Mouse (Mus musculus) CD8-positive naive resting alpha-beta T cell, adult 2 months (primary cell): ENCODE data around the gene Agbl5.

ENCODE experiments used
- DNase-seq, 2 experiments: peaks; one replicate each; pipeline ENCODE4 v3.0.0; 2022; ENCODE audit warnings: low read depth in 2 of 2, low spot score in 2 of 2

The Agbl5 gene

GRCm38 (mm10) chr5:30919831-30920614 lies 31.5 kb downstream of the Agbl5 start:
- no peak for DNase-seq

DNA sequence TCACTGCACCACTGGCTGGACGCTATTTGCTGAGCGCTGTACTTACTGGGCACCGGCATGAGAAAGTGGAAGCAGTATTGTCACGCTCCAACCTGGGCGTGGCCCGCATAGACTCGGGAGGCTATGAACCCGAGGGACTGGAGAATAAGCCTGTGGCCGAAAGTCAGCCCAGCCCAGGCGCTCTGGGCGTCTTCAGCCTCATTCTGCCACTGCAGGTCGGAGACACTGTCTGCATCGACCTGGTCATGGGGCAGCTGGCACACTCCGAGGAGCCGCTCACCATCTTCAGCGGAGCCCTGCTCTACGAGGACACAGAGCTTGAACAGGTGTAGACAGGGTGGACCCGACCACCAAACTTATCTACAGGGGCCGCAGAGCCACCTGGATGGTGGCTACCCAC lies 32.1 kb downstream of the Agbl5 start:
- no peak for DNase-seq

- DNase-seq = peak; percentile 91 to 93
Measured at GRCm38 (mm10) chr5:30921256-30922033, 33.0 kb downstream of the Agbl5 start, which contains the start of gene Khk. Gene Khk (plus strand): TSS chr5:30921431.

GRCm38 (mm10) chr5:30922581-30923041 lies 34.1 kb downstream of the Agbl5 start:
- DNase-seq = no peak

DNA sequence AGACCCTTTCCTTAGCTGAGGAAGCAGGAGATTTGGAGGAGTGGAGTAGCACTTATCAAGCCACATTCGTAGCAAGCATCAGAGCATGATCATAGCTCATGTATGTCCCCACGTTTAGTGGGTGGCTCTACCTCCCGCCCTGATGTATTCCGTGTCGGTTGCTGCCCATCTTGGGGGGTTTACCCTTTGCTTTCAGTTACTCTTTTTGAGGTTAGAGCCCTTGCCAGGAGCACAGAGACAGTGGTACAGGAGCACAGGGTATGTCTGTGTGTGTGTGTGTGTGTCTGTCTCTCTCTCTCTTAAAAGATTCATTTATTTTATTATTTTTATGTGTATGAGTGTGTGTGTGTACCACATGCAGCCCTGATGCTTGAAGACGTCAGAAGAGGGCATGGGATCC lies 34.6 kb downstream of the Agbl5 start:
- DNase-seq = no peak

DNA sequence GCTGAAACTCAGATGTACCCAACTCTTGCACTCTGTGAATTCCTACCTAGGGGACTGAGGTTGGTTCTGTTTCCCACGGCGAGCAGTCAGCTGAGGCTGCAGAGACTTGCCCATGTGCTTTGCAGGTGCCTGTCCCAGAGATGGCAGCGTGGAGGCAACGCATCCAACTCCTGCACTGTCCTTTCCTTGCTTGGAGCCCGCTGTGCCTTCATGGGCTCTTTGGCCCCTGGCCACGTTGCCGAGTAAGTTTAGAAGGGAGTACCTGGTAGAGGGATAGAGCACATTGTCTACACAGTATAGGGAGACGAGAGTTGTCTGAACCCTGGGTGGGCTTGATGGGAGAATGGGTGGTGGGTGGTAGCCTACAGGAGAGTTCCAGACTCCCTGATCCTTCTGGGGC lies 36.1 kb downstream of the Agbl5 start:
- DNase-seq = no peak

- DNase-seq = no peak
Measured at GRCm38 (mm10) chr5:30925217-30925616, 36.7 kb downstream of the Agbl5 start.

GRCm38 (mm10) chr5:30926073-30926472 lies 37.6 kb downstream of the Agbl5 start:
- DNase-seq = no peak

DNA sequence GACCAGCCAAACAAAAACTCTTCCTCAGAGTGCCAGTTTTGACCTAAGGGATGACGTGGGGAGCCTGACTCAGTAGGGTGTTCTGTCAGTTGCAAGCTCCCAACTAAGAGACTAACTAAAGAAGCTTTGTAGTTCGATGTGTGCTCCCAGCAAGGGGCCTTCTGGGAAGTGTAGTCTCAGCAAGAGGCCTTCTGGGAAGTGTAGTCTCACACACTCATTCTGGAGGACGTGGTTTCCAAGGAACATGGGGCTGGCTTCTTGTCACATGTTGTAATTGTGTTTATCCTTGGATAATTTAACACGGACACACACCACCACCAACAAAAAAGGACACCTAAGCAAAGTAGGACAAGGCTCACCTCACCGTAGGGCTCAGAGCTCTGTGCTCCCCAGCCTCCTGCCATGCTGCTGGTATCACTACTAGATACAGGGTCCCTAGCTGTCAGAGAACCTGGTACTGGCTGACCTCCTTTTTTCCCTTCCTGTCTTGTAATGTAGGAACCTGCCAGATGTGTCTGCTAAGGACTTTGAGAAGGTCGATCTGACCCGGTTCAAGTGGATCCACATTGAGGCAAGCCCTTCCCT lies 39.5 kb downstream of the Agbl5 start:
- no peak for DNase-seq

- DNase-seq = peak in 1 of 2 experiments; percentile 55
Measured at GRCm38 (mm10) chr5:30930121-30930520, 41.6 kb downstream of the Agbl5 start.

DNA sequence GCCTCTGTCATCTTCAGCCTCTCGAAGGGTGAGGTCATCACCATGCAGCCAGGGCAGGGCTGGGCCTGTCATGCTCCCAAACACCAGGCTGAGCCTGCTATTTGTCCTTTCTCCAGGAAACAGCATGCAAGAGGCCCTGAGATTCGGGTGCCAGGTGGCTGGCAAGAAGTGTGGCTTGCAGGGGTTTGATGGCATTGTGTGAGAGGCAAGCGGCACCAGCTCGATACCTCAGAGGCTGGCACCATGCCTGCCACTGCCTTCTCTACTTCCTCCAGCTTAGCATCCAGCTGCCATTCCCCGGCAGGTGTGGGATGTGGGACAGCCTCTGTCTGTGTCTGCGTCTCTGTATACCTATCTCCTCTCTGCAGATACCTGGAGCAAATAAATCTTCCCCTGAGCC lies 42.4 kb downstream of the Agbl5 start:
- DNase-seq = no peak

DNA sequence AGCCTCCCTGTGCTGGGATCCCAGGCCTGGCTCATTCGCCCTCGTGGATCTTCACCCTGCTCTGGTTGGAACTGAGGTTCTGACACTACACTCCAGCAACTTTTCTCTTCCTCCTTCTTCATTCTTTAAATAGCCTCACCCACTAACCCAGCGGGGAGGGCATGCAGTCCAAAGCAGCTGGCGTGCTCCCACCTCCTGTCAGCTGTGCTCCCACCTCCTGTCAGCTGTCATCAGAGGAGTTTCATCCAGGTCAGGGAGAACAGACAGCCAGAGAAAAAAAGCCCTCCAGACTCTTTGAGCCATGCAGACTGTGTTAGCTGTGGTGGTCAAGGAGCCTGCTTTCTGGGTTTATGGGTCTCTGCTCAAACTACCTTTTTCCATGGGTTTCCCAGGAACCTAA lies 42.9 kb downstream of the Agbl5 start:
- DNase-seq = no peak

DNA sequence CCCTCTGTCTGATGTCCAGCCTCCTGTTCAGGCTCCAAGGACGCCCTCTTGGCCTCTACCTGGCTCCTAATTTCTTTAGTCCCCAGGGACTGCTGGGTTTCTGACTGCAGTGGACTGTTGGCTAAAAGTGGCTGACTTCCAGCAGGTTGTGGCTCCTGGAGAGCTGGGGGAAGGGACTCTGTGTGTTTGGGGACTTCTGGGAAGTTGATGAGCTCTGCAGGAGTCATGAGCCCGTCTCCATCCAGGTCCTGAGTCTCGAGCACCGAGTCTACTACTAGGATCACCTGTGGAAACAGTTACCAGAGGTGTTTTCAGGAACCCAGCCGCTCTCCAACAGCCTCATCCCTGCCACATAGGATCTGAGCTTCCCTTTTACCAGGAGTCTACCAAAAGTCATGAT lies 45.2 kb downstream of the Agbl5 start:
- DNase-seq = no peak

DNA sequence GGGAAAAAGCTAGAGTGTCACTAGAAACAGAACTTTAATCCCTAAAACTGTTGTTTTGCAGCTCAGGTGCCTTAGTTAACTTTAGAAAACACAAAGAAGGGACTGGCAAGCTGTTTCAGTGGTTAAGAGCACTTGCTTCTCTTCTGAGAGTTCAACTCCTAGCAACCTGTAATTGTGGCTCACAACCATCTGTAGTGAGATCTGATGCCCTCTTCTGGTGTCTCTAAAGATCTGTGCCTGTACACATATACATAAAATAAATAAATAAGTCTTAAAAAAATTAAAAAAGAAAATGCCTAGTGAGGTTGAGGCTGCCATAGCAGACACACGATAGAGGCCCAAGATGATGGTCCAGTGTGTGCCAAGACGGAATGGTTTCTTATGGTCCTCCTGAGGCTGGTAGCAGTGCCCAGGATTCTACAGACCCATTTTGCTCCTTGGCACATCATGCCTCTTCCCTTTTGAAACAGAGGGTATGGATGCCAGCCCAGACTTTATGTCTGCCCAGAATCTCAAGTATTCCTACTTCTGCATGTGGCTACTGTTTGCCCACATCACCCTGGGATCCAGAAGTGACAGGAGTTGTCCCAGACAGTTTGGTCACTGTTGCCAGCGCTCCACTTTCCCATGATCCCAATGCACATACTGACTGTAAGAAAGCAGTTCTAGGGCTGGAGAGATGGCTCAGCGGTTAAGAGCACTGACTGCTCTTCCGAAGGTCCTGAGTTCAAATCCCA lies 46.4 kb downstream of the Agbl5 start:
- DNase-seq = no peak

DNA sequence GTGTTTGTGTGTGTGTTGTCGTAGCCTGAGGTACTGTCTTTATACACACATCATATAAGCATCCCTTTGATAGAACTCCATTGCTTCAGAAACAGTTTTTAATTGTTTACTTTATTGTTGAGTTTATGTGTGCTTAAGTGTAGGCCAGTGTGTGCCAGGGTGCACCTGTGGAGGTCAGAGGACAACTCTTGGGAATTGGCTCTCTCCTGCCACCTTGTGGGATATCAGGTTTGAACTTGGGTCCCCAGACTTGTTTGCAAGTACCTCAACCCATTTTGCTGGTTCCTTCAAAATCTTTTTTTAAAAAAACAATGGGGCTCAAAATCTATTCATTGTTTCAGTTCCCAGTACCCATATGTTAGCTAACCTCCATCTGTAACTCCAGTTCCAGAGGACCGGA lies 54.5 kb downstream of the Agbl5 start:
- no peak for DNase-seq

GRCm38 (mm10) chr5:30944344-30944743 lies 55.9 kb downstream of the Agbl5 start:
- DNase-seq = no peak

GRCm38 (mm10) chr5:30944956-30945781 lies 56.7 kb downstream of the Agbl5 start, which contains the start of gene Cgref1:
Gene Cgref1 (minus strand): TSS chr5:30945591.
- no peak for DNase-seq

GRCm38 (mm10) chr5:30948620-30949019 lies 60.1 kb downstream of the Agbl5 start:
- no peak for DNase-seq

DNA sequence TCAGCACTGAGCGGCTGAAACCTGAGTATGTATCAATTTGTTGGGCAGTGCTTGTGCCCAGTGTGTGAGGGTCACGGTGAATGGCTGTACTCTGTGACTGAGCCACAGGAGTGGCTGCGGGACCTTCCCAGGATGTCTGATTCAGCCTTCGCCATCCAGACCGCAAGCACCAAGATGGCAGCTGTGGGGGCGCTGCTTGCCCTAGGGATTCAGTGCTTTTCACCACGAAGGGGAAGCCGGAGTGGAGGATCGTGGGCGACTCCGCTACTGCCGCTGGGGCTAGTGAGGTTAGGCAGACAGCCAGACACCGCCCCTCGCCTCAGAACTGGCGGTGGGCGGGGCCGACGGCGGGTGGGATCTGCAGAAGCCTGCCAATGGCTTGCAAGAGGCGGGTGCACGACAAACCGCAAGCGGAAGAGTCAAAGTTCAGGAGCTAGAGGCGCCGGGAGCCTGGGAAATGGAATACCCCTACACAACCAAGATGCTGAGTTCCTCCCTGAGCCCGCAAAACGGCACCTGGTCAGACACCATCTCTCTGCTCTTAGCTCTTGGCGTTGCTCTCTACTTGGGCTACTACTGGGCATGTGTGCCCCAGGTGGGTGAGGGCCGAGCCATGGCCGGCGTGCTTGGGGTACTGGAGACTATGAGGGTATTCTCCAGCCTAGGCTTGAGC lies 61.3 kb downstream of the Agbl5 start:
- peak; percentile 80 to 83 for DNase-seq

DNA sequence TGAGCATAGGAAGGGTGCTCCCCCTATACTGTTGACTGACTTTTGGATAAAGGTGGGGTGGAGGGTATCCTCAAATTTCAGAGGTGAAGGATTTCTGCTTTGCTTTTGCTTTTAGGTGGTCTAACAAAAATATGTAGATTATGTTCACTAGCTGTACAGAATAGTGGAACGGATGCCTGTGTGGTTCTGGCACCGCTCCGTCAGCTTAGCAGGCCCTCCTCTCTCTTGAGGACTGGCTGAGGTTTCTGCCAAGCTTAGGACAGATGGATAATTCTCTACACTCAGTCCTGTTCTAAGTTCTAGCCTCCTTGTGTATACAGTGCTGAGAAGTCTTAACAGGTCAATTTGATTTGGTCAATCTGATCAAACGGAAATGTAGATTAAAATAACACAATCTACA lies 62.0 kb downstream of the Agbl5 start:
- no peak for DNase-seq
